Mouse (Mus musculus) right cerebral cortex, adult 18-20 months (tissue): ENCODE data around the gene B4gat1.

Experiments used
- DNase-seq: peaks from one replicate; pipeline ENCODE4 v3.0.0; 2022; ENCODE audit warnings: mixed read lengths

Gene B4gat1

DNA sequence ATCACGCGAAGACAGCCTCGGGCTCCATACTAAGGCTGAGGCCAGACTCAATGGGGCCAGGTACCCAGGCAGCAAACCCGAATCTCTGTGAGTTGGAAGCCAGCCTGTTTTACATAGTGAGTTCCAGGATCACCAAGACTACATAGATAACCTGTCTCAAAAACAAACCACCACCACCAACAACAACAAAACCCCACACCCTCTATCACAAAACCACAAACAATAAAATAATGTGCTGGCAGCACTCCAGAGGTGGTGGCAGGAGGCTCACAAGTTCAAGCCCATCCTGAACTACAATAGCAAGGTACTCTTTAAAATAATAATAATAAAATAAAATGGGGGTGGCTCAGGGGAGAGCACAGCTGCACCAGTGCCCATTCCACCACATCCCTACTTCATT, 2.0 kb upstream of the B4gat1 start:
- no peak for DNase-seq

DNA sequence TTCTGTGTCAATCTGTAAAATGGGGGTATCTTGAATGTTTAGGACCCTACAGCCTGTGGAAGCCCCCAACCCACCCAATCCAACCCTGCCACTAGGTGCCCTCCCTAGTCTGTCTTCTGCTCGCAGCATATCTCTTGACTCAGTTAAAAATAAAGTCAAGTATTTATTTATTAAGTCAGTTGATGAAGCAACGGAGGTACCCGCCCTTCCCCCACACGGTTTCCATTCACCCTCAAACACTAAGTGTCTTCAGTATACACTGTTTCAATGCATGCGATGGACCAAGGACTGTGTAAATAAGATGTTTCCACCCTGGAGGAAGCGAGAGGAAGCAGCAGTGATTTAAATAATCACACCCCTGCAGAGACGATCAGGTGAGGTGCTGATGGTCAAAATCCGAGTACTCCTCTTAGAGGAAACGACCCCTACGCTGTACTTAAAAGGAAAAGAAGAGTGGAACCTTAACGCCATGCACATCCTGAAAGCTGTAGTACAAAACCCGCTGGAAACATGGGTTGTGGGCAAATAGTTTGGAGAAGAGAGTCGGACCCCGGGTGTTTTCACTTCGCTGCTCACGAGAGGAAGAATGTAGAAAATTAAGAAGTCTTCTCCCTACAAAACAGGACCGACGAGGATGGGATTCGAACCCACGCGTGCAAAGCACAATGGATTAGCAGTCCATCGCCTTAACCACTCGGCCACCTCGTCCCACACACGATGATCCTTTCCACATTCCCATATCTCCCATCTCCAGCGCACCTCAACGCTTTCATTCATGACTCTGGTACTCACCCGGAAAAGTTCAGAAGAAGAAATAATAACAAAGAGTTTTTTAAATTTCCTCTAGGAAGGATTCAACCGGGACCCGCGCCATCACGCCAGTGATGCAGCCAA, 701 bp upstream of the B4gat1 start:
- DNase-seq, result peak; percentile 89

DNA sequence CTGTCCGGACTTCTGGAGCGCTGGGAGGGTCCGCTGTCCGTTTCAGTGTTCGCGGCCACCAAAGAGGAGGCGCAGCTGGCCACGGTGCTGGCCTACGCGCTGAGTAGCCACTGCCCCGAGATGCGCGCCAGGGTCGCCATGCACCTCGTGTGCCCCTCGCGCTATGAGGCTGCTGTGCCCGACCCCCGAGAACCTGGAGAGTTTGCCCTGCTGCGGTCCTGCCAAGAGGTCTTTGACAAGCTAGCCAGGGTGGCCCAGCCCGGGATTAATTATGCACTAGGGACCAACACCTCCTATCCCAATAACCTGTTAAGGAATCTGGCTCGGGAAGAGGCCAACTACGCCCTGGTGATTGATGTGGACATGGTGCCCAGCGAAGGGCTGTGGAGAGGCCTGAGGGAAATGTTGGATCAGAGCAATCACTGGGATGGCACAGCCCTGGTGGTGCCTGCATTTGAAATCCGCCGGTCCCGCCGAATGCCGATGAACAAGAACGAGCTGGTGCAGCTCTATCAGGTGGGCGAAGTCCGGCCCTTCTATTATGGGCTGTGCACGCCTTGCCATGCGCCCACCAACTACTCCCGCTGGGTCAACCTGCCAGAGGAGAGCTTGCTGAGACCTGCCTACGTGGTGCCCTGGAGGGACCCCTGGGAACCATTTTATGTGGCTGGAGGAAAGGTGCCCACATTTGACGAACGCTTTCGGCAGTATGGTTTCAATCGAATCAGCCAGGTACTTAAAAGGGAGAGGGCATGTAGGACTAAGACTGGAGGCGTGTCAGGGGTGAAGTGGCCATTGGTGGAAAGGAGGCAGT, 882 bp downstream of the B4gat1 start:
- no peak for DNase-seq

DNA sequence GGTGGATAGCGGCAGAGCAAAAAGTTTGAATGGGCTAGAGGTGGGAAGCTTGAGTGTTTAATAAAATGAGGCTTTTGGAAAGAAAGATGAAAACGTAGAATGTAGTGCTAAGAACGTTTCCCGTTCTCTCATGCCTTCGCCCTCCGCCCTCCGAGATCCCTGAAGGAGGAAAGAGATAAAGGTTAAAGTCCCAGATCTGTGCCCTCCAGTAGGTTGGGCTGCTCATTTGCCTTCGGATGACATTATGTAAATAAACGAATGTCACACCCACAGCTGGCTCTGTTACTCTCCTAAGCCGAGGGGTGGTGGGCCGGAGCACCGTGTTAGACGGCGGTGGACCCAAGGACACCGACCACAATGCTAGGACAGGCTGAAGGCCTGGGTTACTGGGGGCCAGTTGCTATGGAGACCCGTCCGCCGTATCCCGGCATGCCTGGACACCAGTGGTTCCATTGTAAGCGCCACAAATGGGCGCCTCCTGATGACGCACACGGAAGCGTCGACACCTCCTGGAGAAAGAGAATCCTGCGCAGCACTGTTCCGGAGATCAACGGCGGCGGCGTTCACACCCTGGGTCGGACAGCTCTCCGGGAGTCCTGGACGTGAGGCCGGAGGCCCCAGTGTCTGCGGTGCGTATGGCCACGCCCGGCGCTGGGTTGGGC, 2.4 kb downstream of the B4gat1 start, which contains the start of gene Brms1:
Brms1 (plus strand) TSS at position 493 of the 662 bp plus-strand sequence.
- peak; percentile 95 for DNase-seq

DNA sequence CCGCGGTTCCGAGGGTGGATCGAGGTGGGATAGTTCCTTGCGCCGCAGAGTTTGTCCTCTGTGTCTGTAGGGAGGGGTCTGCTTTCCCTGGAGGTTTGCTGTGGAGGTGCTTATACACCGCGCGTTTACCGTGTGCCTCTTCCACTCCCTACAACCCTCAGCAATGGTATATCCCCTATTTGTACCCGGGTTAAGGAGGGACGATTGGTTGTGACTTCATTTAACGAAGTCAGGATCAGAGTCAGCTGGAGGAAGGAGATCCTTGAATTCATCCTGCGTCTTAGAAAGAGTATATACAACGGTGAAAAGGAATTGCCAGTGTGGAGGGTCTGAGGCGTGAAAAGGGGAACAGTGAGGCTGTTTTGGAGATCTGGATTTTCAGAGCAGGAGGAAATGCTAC, 3.0 kb downstream of the B4gat1 start:
- DNase-seq, result no peak

DNA sequence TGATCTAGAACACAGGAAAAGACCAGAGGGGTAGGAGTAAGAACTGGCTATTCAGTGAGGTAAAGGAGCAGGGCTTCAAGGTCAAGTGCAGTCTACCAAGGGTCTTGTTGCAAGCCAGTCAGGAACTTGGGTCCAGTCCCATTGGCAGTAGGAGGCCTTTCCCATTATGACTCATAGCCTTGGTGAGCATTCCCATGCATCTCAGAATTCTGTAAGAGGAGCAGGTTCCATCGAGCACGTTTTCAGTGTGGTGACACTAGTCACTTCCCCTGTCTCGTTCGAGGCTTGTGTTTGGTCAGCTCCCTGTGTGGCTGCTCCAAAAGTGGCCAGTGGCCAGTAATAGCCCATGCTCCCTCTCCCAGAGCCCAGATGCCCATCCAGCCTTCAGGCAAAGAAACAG, 6.9 kb downstream of the B4gat1 start:
- DNase-seq, result no peak

DNA sequence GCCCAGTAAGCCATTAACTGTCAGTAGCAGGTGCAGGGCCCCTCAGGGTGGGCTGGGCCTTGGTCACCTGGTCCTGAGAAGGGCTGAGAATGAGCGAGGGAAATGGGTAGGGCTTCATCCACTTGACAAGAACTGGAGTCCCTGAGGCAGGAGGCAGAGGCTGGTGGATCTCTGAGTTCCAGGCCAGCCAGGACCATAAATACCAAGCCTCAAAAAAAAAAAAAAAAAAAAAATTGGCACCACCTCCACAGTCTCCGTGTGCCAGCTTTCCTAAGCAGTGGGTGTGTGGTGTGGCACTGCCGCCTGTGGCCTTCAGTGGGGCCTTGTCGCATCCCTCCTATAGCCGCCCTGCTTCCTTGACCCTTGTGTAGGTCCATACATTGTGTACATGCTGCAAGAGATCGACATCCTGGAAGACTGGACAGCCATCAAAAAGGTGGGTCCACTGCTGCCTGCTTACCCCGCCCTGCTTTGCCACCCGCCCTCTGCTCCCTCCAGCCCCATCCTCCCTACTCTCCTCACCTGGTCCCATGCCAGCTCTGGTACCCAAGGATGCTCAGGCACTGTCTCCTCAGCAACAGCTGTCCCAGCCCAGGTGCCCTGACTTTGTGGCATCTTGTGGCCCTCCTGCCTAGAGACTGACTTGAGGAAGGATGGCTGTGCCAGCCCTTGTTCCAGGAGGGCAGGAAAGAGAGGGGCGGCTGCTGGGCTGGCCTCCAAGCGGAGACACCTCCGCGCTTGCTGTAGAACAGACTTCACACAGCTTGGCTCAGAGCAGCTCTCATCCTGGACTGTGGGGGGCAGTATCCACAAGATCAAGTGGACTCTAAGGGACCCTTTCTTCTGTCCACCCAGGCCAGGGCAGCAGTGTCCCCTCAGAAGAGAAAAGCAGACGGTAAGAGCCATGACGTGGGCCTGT, 9.8 kb downstream of the B4gat1 start:
- DNase-seq, result peak; percentile 86

DNA sequence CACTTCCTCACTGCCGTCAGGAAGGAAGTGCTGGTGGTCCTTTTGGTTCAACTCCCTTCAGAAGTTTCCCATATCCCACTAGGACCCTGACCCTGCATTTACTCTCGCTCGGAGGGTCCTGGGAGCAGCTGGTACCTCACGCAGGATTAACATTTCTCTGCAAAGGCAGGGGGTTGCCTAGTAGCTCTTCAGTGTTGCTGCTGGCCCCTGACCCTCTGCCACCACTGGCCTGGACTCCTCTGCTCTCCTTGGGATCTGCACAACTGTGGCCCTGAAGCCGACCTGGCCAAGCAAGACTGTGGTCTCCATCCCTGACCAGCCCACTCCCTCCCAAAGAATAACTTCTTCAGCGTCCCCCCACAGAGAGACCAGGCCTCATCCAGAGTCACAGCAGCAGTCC, 10.7 kb downstream of the B4gat1 start:
- DNase-seq, result no peak

DNA sequence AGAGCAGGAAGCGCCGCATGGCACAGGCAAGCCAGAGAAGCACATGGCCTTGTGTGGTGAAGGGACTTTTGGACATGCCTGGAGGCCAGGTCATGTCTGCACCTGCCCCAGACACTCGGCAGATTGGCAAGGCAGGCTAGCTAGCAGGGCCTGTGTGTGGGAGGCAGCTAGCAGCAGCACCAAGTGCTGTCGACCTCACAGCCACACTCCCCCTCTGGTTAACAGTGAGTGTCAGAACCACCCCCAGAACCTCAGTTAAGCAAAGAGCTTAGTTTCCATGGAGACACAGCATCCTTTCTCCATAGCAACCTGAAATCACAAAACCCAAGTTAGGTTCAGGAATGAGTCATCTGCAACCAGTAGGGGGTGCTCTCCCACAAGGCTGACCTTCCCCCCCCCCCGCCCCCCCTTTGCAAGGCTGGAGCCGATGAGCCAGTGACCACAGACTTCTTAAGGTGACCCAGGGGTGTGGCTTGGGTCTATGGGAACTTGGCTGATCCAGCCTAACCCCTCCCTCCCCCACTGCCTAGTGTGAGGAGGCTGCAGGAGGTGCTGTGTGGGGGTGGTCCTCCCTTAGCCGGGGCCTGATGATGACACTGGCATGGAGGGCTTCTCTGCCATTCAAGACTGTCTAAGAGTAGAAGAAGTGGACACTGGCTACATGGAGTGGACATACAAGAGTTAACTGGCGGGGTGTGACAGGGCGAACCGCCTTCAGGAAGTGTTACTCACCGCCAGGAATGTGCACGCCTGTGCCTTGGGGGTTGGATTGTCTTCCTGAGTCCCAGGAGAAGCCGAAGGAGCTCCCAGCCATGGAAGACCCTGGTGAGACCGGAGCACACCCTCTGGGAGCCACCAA, 11.7 kb downstream of the B4gat1 start, which contains the start of gene Rin1:
Rin1 (plus strand) TSS at position 435 of the 859 bp plus-strand sequence.
- DNase-seq, result peak; percentile 91

DNA sequence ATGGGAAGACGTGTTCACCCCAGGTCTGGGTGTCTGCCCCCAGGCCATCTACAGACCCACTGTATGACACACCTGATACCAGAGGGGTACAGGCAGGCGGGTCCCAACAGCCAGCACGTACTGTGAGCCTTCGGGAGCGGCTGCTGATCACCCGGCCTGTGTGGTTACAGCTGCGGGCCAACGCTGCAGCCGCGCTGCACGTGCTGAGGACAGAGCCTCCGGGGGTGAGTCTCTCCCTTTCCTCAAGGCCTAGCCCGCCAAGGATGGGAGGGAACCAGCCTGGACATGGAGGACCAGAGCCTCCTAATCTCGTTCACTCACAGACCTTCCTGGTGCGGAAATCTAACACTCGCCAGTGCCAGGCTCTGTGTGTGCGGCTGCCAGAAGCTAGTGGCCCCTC, 12.4 kb downstream of the B4gat1 start:
- no peak for DNase-seq

DNA sequence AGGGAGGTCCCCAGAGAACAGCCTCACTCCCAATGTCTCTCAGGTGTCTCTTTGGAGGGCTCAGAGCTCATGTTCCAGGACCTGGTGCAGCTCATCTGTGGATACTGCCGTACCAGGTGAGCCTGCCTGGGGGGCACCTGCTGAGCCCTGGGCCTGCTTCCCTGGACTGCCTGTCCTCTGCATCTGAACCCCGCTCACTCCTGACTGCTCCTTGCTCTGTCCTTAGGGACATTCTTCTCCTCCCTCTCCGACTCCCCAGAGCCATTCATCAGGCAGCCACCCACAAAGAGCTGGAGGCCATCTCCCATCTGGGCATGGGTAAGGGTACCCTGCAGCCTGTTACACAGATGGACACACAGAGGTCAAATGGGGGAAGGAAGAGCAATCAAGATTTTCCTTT, 12.9 kb downstream of the B4gat1 start:
- DNase-seq, result no peak

DNA sequence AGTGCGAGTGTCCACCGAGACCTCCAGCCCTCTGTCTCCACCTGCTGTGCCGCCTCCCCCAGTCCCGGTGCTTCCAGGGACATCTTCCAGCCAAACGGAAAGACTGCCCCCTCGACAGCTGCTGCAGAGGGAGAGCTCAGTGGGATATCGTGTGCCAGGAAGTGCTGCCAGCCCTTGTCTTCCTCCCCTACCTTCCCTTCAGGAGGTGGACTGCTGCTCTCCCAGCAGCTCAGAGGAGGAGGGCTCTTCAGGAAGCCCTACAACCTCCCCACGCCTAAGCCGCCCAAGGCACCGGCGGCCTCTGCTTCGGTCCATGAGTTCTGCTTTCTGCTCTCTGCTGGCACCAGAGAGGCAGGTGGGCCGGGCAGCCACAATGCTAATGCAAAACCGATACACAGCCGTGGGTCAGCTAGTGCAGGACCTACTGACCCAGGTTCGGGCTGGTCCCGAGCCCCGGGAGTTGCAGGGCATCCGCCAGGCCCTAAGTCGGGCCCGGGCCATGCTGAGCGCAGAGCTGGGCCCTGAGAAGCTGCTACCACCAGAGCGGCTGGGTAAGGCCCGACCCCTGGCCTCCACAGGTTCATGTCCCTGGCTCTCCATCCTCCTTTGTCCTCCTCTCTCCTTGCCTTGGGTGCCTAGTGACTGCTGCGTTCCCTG, 13.7 kb downstream of the B4gat1 start:
- DNase-seq, result peak; percentile 83

DNA sequence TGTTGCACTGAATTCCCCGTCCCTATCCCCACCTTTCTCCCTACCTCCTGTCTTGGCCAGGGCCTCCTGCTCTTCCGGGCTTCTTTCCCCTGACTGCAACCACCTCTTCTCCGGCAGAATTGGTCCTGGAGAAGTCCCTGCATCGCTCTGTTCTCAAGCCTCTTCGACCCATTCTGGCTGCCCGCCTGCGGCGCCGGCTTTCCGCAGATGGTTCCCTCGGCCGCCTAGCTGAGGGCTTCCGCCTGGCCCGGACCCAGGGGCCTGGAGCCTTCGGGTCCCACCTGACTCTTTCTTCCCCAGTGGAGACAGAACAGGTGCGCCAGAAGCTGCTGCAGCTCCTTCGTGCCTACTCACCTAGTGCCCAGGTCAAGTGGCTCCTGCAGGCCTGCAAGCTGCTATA, 14.2 kb downstream of the B4gat1 start:
- DNase-seq, result no peak

DNA sequence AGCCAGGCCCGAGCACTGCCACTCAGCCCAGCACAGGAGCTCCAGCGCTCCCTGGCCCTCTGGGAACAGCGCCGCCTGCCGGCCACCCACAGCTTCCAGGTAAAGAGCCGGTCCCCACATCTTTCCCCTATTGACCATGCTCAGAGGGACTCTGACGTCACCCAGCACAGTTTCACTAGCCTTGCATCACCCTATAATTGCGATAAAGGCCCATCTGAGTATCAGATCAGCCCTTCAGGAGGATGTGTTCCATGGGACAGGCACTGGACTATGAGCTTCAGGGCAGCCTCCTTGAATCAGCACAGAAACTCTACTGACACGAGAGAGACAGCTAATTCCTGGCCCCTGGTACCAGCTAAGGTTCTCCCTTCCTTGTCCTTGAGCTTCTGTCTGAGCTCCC, 15.3 kb downstream of the B4gat1 start:
- peak; percentile 65 for DNase-seq

DNA sequence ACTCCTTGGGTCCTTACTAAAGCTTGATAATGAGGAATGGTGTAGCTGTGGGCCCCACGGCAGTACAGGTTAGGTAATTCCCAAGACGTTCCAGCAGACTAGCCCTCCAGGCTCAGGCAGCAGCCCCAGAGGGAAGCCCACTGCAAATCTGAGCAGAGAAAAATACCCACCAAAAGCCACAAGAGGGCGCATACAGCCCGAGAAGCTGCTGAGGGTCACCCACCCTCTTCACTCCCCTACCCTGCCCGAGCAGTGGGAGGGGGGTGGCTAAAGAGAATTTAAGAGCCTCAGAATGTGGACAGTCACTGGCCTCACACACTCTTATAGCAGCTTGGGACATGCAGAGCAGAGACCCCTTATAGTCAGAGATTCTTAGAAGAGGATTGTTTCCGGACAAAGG, 17.6 kb downstream of the B4gat1 start:
- no peak for DNase-seq

DNA sequence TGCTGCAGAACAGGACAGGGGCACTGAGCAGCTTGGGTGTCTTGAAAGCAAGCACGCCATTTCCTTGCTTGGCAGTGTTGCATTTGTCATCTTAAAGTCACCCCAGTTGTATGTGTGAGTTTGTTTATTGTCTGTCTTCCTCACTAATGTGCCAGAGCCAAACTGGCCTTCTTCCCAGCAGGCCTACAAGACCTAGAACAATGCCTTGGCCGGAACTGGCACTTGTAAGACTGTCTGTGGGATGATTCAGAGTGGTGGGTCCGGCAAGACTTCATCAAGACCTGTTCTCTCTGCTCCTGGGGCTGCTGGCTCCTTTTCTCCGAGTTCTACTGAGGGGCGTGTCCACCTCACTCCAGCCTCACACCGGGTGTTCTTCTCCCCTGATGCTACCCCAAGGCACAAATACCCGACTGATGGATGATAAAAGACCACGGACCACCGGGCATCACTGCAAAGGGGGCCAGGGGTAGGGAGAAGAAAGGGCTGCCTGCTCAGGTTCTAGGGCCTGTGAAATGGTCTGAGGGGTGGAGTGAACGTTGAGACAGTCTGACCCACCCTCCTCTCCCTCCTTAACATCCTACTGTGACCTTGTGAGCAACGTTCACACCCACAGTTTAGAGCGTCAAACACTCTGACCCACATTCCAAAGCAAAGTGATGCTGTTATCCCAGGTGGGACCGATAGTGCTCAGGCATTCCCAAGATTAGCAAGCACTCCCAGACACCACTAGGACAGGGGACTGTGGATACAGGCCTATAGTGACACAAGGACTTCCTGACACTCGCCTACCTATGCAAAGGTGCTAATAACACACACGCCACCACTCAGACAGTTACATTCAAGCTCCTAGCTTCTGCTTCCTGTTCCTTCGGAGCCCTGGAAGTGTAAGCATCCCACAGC, 19.5 kb downstream of the B4gat1 start:
- DNase-seq, result no peak

DNA sequence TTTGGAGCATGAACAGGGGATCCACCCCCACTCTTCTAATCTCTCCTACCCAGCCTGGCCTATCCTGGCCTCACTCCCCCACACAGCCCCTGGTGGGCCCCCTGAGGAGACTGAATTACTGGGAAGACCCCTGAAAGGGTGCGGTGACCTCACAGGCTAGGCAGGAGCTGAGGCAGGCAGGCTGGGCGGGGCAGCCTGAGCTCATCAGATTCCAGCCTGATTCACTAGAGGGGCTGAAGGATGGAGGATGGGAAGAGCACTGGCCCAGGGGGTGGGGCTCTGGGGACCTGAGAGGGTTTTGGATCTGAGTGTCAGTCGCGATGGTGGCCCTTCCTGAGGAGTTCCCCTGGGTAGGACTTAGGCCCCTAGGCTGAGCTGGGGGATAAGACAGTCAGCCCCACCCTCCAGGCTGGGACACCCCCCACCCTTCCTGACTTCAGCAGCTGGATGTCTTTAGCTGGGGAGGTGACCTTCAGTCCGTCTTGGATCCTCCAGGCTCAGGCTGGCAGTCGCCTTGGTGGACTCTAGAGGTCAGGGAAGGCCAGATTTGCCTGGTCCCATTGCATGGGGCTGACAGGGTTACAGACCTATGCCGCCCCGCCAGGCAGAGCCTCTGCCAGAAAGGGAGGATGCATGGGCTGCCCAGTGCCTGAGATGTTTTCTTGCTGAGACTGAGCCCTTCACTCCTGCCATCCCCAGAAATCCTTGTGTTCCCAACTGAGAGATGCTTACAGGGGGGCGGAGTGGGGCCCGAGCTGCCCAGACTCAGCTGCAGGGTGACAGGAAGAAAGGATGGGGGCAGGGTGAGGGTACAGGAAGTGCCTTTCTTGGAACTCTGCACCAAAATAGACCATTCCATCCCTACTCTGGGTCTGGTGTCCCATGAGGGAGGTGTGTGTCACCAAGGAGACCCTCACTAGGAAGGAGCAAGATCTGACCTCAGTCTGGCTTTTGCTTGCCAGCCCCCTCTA, 20.5 kb downstream of the B4gat1 start:
- DNase-seq, result no peak
